Mouse (Mus musculus) spleen, adult 2 months (tissue): Measurements from ENCODE around the gene Pheta2.

Experiments
- CTCF ChIP-seq: fragments of 200-500 bp; IDR thresholded peaks from 2 replicates; pipeline ENCODE4 v1.5.1; 2011; ENCODE audit warnings: mild to moderate bottlenecking, inconsistent platforms; ENCODE audit not compliant: insufficient read depth, insufficient read length, insufficient replicate concordance; ENCODE audit errors: extremely low read depth
- POLR2A ChIP-seq: fragments of 200-500 bp; IDR thresholded peaks from 2 replicates; pipeline ENCODE4 v1.6.1; 2011; ENCODE audit warnings: low read depth, low read length, inconsistent platforms

DNA sequence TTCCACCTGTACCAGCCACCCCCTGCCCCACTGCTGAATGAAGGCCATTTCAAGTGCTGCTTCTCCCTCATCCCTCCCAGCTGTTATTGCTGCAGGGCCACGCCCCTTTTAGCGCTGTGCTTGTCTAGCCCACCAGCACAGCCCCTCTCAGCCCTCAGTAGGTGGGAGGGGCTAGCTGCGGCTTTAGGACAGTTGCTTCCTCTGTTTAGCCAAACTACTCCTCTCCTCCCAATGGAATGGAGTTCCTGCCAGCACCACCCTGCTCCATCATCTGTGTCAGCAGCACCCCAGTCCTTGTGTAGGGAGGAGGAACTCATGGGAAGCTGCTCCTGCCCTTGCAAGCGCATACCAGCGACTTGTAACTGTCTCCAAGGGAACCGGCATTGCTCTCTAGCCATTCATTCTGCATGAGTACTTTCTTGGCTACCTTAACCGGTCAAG, 45.5 kb upstream of the Pheta2 start:
- TF ChIP-seq POLR2A = no peak
- TF ChIP-seq CTCF = no peak
